Comparison of ENCODE assay signal across 22 mouse cellular contexts in genomic region chr7:49902003-49902552, GRCm38 (mm10). TPM values are rescaled to one million over a fixed set of nuclear protein-coding genes. Genes with fewer than 3 reads are reported as not detected.
DNase-seq lines count a peak whose midpoint lies in the region; ATAC-seq and TF ChIP-seq lines count a peak whose summit lies in the region.
"Had no signal": no experiment of that assay in that cellular context is flagged by ENCODE, and none has a peak within 500 bp of the region (broad histone marks: within the 10 kb centered on the region; RNA-seq: fewer than 3 reads in every experiment).

No protein-coding gene starts in this region.

- H3K4me2 ChIP-seq in midbrain, embryonic 11.5 days: no peak overlapping the region
- no peak overlapping the region for H3K4me2 ChIP-seq in midbrain, postnatal 0 days (ENCODE audit: low read depth, low read length, poor library complexity, severe bottlenecking)
- H3K4me2 ChIP-seq: heart, embryonic 12.5 days; limb, embryonic 15.5 days had no signal

- H3K9me3 ChIP-seq in midbrain, embryonic 11.5 days (ENCODE audit: control insufficient read depth, low read length): no peaks in the 10 kb centered on the region
- no peaks in the 10 kb centered on the region for H3K9me3 ChIP-seq in midbrain, postnatal 0 days (ENCODE audit: low read length)
- H3K9me3 ChIP-seq: heart, embryonic 12.5 days; limb, embryonic 15.5 days; megakaryocyte, embryonic 14.5 days had no signal

- 48% methylated on average over 9 of the region's 9 CpGs for WGBS in midbrain, embryonic 11.5 days
- whole genome bisulfite sequencing in midbrain, postnatal 0 days: 39% methylated on average over 9 of the region's 9 CpGs

- H3K4me3 ChIP-seq in midbrain, embryonic 11.5 days (ENCODE audit: low read depth, low read length): no peak overlapping the region
- H3K4me3 ChIP-seq in midbrain, postnatal 0 days (ENCODE audit: low read depth, low read length): no peak overlapping the region
- H3K4me3 ChIP-seq: heart, embryonic 12.5 days; limb, embryonic 15.5 days; megakaryocyte, embryonic 14.5 days had no signal

- peaks cover 22% of the 10 kb centered on the region for H3K27me3 ChIP-seq in midbrain, embryonic 11.5 days (ENCODE audit: control insufficient read depth, insufficient read depth, low read length)
- peaks cover 23% of the 10 kb centered on the region for H3K27me3 ChIP-seq in midbrain, postnatal 0 days (ENCODE audit: insufficient read depth, low read length)

- H3K27ac ChIP-seq in midbrain, embryonic 11.5 days (ENCODE audit: low read depth, low read length): no peak overlapping the region
- H3K27ac ChIP-seq in midbrain, postnatal 0 days (ENCODE audit: low read depth, low read length): no peak overlapping the region
- H3K27ac ChIP-seq: limb, embryonic 15.5 days; stomach, postnatal 0 days had no signal

- no peaks in the 10 kb centered on the region for H3K36me3 ChIP-seq in midbrain, embryonic 11.5 days (ENCODE audit: control insufficient read depth, insufficient read depth, low read length)
- H3K36me3 ChIP-seq in midbrain, postnatal 0 days (ENCODE audit: insufficient read depth, low read length): no peaks in the 10 kb centered on the region
- H3K36me3 ChIP-seq: heart, embryonic 12.5 days; limb, embryonic 15.5 days had no signal

- peak; percentile 54 for DNase-seq in embryo, embryonic 10.5 days (ENCODE audit: low spot score)
- no peak for DNase-seq in embryo, embryonic 10 days (ENCODE audit: low spot score)
- no peak for DNase-seq in midbrain, embryonic 11.5 days (ENCODE audit: low spot score, missing footprints)
- DNase-seq in midbrain, postnatal 0 days (ENCODE audit: low spot score): no peak
- peak; percentile 4 for DNase-seq in kidney, postnatal 14 days
- peak; percentile 51 for DNase-seq in retina, embryonic 14.5 days (ENCODE audit: low spot score)
- no peak for DNase-seq in lung, postnatal 4 days
- DNase-seq in yolk sac, embryonic 10.5 days (ENCODE audit: low spot score): no peak
- DNase-seq: adrenal gland, adult 2 months; cerebellum, adult 8-10 months; heart, postnatal 14 days; liver, postnatal 0 days; lung, postnatal 10 days had no signal

- no peak overlapping the region for H3K9ac ChIP-seq in midbrain, embryonic 11.5 days (ENCODE audit: low read length)
- no peak overlapping the region for H3K9ac ChIP-seq in midbrain, postnatal 0 days (replicated peaks; ENCODE audit: low read length, poor library complexity, severe bottlenecking)
- H3K9ac ChIP-seq: heart, embryonic 12.5 days; limb, embryonic 15.5 days; liver, postnatal 0 days had no signal

- TF ChIP-seq CTCF in midbrain, postnatal 0 days (IDR thresholded peaks at IDR 0.05): no peak

- H3K4me1 ChIP-seq in midbrain, embryonic 11.5 days (ENCODE audit: control insufficient read depth, insufficient read depth, low read length): no peaks in the 10 kb centered on the region
- no peaks in the 10 kb centered on the region for H3K4me1 ChIP-seq in midbrain, postnatal 0 days (ENCODE audit: insufficient read depth, low read length)
- H3K4me1 ChIP-seq: heart, embryonic 12.5 days; limb, embryonic 15.5 days; megakaryocyte, embryonic 14.5 days had no signal

- ATAC-seq in midbrain, embryonic 11.5 days (ENCODE audit: low FRiP score): 0 out of 2 replicates have a peak, but pooled peaks have one; percentile 35
- no peak for ATAC-seq in midbrain, postnatal 0 days (ENCODE audit: low FRiP score)
- ATAC-seq: forebrain, embryonic 16.5 days; liver, postnatal 0 days; midbrain, embryonic 16.5 days had no signal

RNA-seq across cellular contexts. Expression of gene Slc6a5, which starts 7.9 kb away (rescaled TPM):
- 0.07 TPM in 1 of 2 replicates, not detected in the other for polyA plus RNA-seq in midbrain, embryonic 11.5 days (2014; fragmentation: Nextera tagmentation; extraction: Ambion mirVana)
- 2.7 and 6.6 TPM in 2 replicates for total RNA-seq in midbrain, postnatal 0 days (2014; rRNA removed)
- 0.22 and 0.36 TPM in 2 replicates for polyA plus RNA-seq in midbrain, postnatal 0 days (2015; fragmentation: Nextera tagmentation; extraction: Ambion mirVana)
- total RNA-seq: heart, postnatal 14 days; neutrophil, adult 5-6 weeks had no signal
- polyA plus RNA-seq: forebrain, embryonic 16.5 days; heart, embryonic 12.5 days; liver, postnatal 0 days; stomach, postnatal 0 days; thymus, postnatal 0 days; urinary bladder, adult 2 months had no signal

Comparison
In these comparisons a context has a peak if more than half of its experiments do, and no peak if none do; other contexts are left out.
1. DNase-seq: peak in embryo, embryonic 10.5 days (single experiment), kidney, postnatal 14 days (single experiment) and retina, embryonic 14.5 days (single experiment); none in embryo, embryonic 10 days (single experiment), midbrain, embryonic 11.5 days (single experiment), midbrain, postnatal 0 days (single experiment), lung, postnatal 4 days (0 of 2) and yolk sac, embryonic 10.5 days (single experiment).